Mouse (Mus musculus): Measurements from ENCODE around the gene Mark3. TPM values are rescaled to one million over a fixed set of nuclear protein-coding genes. Genes with fewer than 3 reads are reported as not detected.

The Mark3 gene
- polyA plus RNA-seq, 1 experiment from 2014 or later = 25.7 TPM

DNA sequence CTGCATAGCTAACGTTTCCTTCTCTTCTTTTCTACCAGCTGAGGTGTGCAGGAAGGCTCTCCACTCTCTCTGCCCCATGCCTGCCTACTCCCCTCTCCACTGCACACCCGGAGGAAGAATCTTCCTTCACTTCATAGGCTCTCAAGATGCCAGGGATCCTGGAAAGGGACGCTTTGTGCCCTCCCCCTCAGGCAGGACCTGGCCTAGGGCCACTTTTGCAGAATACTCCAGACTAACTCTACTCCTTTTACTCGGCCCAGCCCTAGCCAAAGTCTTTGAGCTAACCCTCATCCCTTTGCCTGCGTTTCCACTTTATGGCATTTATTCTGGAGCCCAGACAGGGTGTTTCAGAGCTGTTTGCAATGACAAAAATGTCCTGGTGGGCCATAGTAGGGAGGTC is 103.1 kb downstream of the Mark3 start:
- H3K36me3 ChIP-seq = peaks cover 18% of the 10 kb centered on the region
- ATAC-seq (ENCODE audit: extremely low read depth, insufficient number of reproducible peaks, low FRiP score, low TSS enrichment) = no peak
- WGBS = 18% methylated on average over 5 of the region's 5 CpGs

GRCm38 (mm10) chr12:111677882-111678669 is 103.8 kb downstream of the Mark3 start, which contains the start of gene Trmt61a:
Trmt61a (plus strand) TSS chr12:111678105.
- H3K9ac ChIP-seq = peak within 1 kb of the TSS; percentile 91
- peak within 1 kb of the TSS; percentile 97 for H3K4me2 ChIP-seq
- peak within 1 kb of the TSS; percentile 100 for H3K27ac ChIP-seq (replicated peaks)
- ATAC-seq (ENCODE audit: extremely low read depth, insufficient number of reproducible peaks, low FRiP score, low TSS enrichment) = peak; percentile 72
- no peaks in the 10 kb centered on the region for H3K9me3 ChIP-seq
- H3K4me1 ChIP-seq = peaks cover 66% of the 10 kb centered on the region
- H3K4me3 ChIP-seq = peak within 1 kb of the TSS; percentile 95
- H3K27me3 ChIP-seq (replicated peaks) = peaks cover 11% of the 10 kb centered on the region
- H3K36me3 ChIP-seq = peaks cover 23% of the 10 kb centered on the region
- under 1% methylated on average over 51 of the region's 51 CpGs for WGBS

More for the DNA sequence above, 103.1 kb downstream of the Mark3 start:
- H3K4me2 ChIP-seq = peak overlapping the region; percentile 97
- H3K27me3 ChIP-seq (replicated peaks) = peaks cover 17% of the 10 kb centered on the region
- H3K9ac ChIP-seq = peak overlapping the region; percentile 91
- H3K4me1 ChIP-seq = peaks cover 66% of the 10 kb centered on the region
- peak overlapping the region; percentile 95 for H3K4me3 ChIP-seq
- peak overlapping the region; percentile 100 for H3K27ac ChIP-seq (replicated peaks)
- no peaks in the 10 kb centered on the region for H3K9me3 ChIP-seq

- peaks cover 69% of the 10 kb centered on the region for H3K4me1 ChIP-seq
- no peak overlapping the region for H3K27ac ChIP-seq (replicated peaks)
Observed at GRCm38 (mm10) chr12:111678670-111678933, 104.3 kb downstream of the Mark3 start.

GRCm38 (mm10) chr12:111678997-111679396 is 104.7 kb downstream of the Mark3 start:
- Histone ChIP-seq H3K9me3 (no peaks in the 10 kb centered on the region), H3K4me1 (peaks cover 69% of the 10 kb centered on the region)
- WGBS = 39% methylated on average over 7 of the region's 7 CpGs

More at GRCm38 (mm10) chr12:111678670-111678933, 104.3 kb downstream of the Mark3 start:
- 7% methylated on average over 13 of the region's 13 CpGs for WGBS
- H3K4me2 ChIP-seq = peak overlapping the region; percentile 97
- peaks cover 6% of the 10 kb centered on the region for H3K27me3 ChIP-seq (replicated peaks)
- no peaks in the 10 kb centered on the region for H3K9me3 ChIP-seq
- no peak for ATAC-seq (ENCODE audit: extremely low read depth, insufficient number of reproducible peaks, low FRiP score, low TSS enrichment)
- peak overlapping the region; percentile 91 for H3K9ac ChIP-seq
- H3K36me3 ChIP-seq = peaks cover 24% of the 10 kb centered on the region
- peak overlapping the region; percentile 95 for H3K4me3 ChIP-seq

DNA sequence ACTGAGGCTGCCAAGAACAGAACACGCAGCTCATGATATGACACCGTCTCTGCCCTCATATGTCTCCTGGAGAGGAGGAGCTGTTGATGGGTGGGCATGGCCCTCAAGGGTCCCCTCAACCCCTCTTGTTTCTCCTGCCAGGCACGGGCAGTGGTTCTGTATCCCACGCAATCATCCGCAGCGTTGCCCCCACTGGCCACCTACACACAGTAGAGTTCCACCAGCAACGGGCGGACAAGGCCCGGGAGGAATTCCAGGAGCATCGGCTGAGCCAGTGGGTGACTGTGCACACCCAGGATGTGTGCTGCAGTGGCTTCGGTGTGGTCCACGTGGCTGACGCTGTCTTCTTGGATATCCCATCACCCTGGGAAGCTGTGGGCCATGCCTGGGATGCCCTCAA is 106.3 kb downstream of the Mark3 start:
- no peak for ATAC-seq (ENCODE audit: extremely low read depth, insufficient number of reproducible peaks, low FRiP score, low TSS enrichment)
- Histone ChIP-seq H3K9ac (no peak overlapping the region), H3K4me2 (no peak overlapping the region), H3K27ac (replicated peaks) (no peak overlapping the region), H3K4me1 (peaks cover 60% of the 10 kb centered on the region), H3K27me3 (replicated peaks) (no peaks in the 10 kb centered on the region), H3K9me3 (no peaks in the 10 kb centered on the region), H3K36me3 (peaks cover 34% of the 10 kb centered on the region), H3K4me3 (no peak overlapping the region)
- 92% methylated on average over 13 of the region's 13 CpGs for WGBS

More at GRCm38 (mm10) chr12:111678997-111679396, 104.7 kb downstream of the Mark3 start:
- Histone ChIP-seq H3K4me3 (peak overlapping the region; percentile 95), H3K27ac (replicated peaks) (no peak overlapping the region), H3K27me3 (replicated peaks) (peaks cover 2% of the 10 kb centered on the region), H3K4me2 (peak overlapping the region; percentile 97), H3K9ac (peak overlapping the region; percentile 91), H3K36me3 (peaks cover 28% of the 10 kb centered on the region)
- ATAC-seq (ENCODE audit: extremely low read depth, insufficient number of reproducible peaks, low FRiP score, low TSS enrichment) = no peak

- peak overlapping the region; percentile 51 for H3K9ac ChIP-seq
Observed at GRCm38 (mm10) chr12:111681305-111681704, 107.0 kb downstream of the Mark3 start.

GRCm38 (mm10) chr12:111682003-111682402 is 107.7 kb downstream of the Mark3 start:
- H3K9ac ChIP-seq = peak overlapping the region; percentile 70
- no peak overlapping the region for H3K4me3 ChIP-seq
- ATAC-seq (ENCODE audit: extremely low read depth, insufficient number of reproducible peaks, low FRiP score, low TSS enrichment) = no peak
- H3K4me2 ChIP-seq = no peak overlapping the region
- 57% methylated on average over 5 of the region's 5 CpGs for WGBS
- H3K4me1 ChIP-seq = peaks cover 72% of the 10 kb centered on the region
- peaks cover 34% of the 10 kb centered on the region for H3K36me3 ChIP-seq
- H3K27me3 ChIP-seq (replicated peaks) = no peaks in the 10 kb centered on the region
- H3K9me3 ChIP-seq = no peaks in the 10 kb centered on the region
- H3K27ac ChIP-seq (replicated peaks) = peak overlapping the region; percentile 91

More at GRCm38 (mm10) chr12:111681305-111681704, 107.0 kb downstream of the Mark3 start:
- Histone ChIP-seq H3K4me1 (peaks cover 67% of the 10 kb centered on the region), H3K9me3 (no peaks in the 10 kb centered on the region), H3K27ac (replicated peaks) (peak overlapping the region; percentile 91), H3K36me3 (peaks cover 34% of the 10 kb centered on the region), H3K4me3 (no peak overlapping the region), H3K27me3 (replicated peaks) (no peaks in the 10 kb centered on the region), H3K4me2 (no peak overlapping the region)
- WGBS = 75% methylated on average over 8 of the region's 8 CpGs
- no peak for ATAC-seq (ENCODE audit: extremely low read depth, insufficient number of reproducible peaks, low FRiP score, low TSS enrichment)

- H3K4me3 ChIP-seq = no peak overlapping the region
- no peaks in the 10 kb centered on the region for H3K27me3 ChIP-seq (replicated peaks)
- H3K36me3 ChIP-seq = peaks cover 34% of the 10 kb centered on the region
- H3K27ac ChIP-seq (replicated peaks) = peak overlapping the region; percentile 91
- WGBS = 43% methylated on average over 5 of the region's 5 CpGs
- peak overlapping the region; percentile 70 for H3K9ac ChIP-seq
- no peak for ATAC-seq (ENCODE audit: extremely low read depth, insufficient number of reproducible peaks, low FRiP score, low TSS enrichment)
- H3K4me1 ChIP-seq = peaks cover 72% of the 10 kb centered on the region
- H3K9me3 ChIP-seq = no peaks in the 10 kb centered on the region
- H3K4me2 ChIP-seq = peak overlapping the region; percentile 42
Observed at GRCm38 (mm10) chr12:111682806-111683205, 108.5 kb downstream of the Mark3 start.

DNA sequence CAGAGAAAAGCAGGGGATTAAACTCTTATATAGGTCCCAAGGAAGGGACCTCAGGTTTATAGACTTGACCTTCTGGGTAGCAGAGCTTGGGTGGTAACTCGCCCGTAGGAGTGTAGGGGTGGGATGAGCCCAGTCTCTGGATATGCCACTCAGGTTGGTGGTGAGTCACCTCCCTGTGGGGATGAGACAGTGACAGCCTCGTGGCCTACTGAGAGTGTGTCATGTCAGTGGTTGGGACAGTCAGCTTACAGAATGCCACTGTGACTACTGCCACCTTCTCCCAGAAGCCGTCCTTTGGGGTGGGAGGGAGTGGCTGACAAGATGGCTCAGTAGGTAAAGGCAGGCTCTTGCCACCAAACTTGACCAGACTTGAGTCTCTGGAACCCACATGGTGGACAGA is 112.1 kb downstream of the Mark3 start:
- Histone ChIP-seq H3K27ac (replicated peaks) (peak overlapping the region; percentile 96), H3K9ac (peak overlapping the region; percentile 68; the same call in 1 of the 2 replicates), H3K4me1 (peaks cover 79% of the 10 kb centered on the region), H3K4me2 (no peak overlapping the region), H3K27me3 (replicated peaks) (no peaks in the 10 kb centered on the region), H3K9me3 (no peaks in the 10 kb centered on the region), H3K36me3 (peaks cover 20% of the 10 kb centered on the region), H3K4me3 (no peak overlapping the region)
- no peak for ATAC-seq (ENCODE audit: extremely low read depth, insufficient number of reproducible peaks, low FRiP score, low TSS enrichment)
- WGBS = 78% methylated on average over 4 of the region's 4 CpGs

- Histone ChIP-seq H3K4me1 (peaks cover 77% of the 10 kb centered on the region), H3K27ac (replicated peaks) (peak overlapping the region; percentile 96), H3K4me3 (no peak overlapping the region), H3K9ac (peak overlapping the region; percentile 68), H3K27me3 (replicated peaks) (no peaks in the 10 kb centered on the region), H3K9me3 (no peaks in the 10 kb centered on the region), H3K36me3 (peaks cover 15% of the 10 kb centered on the region), H3K4me2 (peak overlapping the region; percentile 34)
- ATAC-seq (ENCODE audit: extremely low read depth, insufficient number of reproducible peaks, low FRiP score, low TSS enrichment) = peak; percentile 39
- WGBS = 14% methylated on average over 14 of the region's 14 CpGs
Observed at GRCm38 (mm10) chr12:111687350-111688068, 113.2 kb downstream of the Mark3 start.

- WGBS = 9% methylated on average over 2 of the region's 2 CpGs
- H3K27ac ChIP-seq (replicated peaks) = peak overlapping the region; percentile 96
- H3K27me3 ChIP-seq (replicated peaks) = no peaks in the 10 kb centered on the region
- H3K9me3 ChIP-seq = no peaks in the 10 kb centered on the region
- H3K4me3 ChIP-seq = no peak overlapping the region
- peak overlapping the region; percentile 34 for H3K4me2 ChIP-seq
- peaks cover 11% of the 10 kb centered on the region for H3K36me3 ChIP-seq
- peak overlapping the region; percentile 68 for H3K9ac ChIP-seq
- H3K4me1 ChIP-seq = peaks cover 75% of the 10 kb centered on the region
- ATAC-seq (ENCODE audit: extremely low read depth, insufficient number of reproducible peaks, low FRiP score, low TSS enrichment) = no peak
Observed at GRCm38 (mm10) chr12:111688069-111688428, 113.7 kb downstream of the Mark3 start.
